Mouse (Mus musculus): ENCODE results near the gene Cntnap3. TPM values are rescaled to one million over a fixed set of nuclear protein-coding genes. Genes with fewer than 3 reads are reported as not detected.

Gene Cntnap3
- 0.15 TPM for polyA plus RNA-seq (2014; fragmentation: Illumina TruSeq; extraction: RNeasy Lipid Tissue Mini Kit (QIAGEN cat#74804); ENCODE audit: low replicate concordance)

DNA sequence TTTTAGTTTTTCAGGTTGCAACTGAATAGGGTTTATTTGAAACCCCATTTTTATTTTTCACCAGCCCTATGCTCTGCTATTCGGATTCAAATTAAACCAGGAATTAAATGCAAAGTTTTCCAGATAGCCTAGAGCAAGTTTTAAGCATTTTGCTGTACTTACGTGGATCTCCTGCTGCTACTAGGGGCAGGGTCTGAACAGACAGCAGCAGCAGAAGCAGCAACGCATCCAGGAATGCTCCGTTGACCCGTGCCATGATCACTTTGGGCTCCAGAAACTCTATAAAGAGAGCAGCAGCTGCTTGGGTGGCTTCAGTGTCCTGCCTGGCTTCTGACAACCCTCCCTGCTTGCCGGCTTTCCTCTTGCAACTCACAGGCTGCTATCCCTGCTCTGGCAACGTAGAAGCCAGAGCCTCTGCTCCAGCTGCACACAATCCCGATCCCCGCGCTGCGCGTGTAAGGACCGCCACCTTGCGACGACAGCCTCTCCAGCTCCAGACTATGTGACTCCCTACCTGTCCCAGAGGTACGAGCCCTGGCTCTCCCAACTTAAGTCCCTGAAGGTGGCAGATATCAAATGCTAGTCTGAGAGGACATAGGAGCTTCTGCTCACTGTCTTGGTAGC lies at the start of gene Cntnap3:
TSS of gene Cntnap3 (minus strand) at position 371 of the 624 bp plus-strand sequence.

GRCm38 (mm10) chr13:64917191-64917590 lies 13.4 kb upstream of the Cntnap3 start, which contains the start of gene Spata31:
Gene Spata31, plus strand, starts transcription at chr13:64917406.

Other genes starting within 250 kb of the Cntnap3 start
- gene Spata31, start 13.5 kb upstream of the Cntnap3 start, polyA plus RNA-seq (2014; fragmentation: Illumina TruSeq; extraction: RNeasy Lipid Tissue Mini Kit (QIAGEN cat#74804); ENCODE audit: low replicate concordance): not detected
- gene Spata31d1c, start 129.1 kb upstream of the Cntnap3 start, polyA plus RNA-seq (2014; fragmentation: Illumina TruSeq; extraction: RNeasy Lipid Tissue Mini Kit (QIAGEN cat#74804); ENCODE audit: low replicate concordance): not detected
- not detected for gene Prss47, start 148.8 kb upstream of the Cntnap3 start, polyA plus RNA-seq (2014; fragmentation: Illumina TruSeq; extraction: RNeasy Lipid Tissue Mini Kit (QIAGEN cat#74804); ENCODE audit: low replicate concordance)
- 125 TPM for gene Mfsd14b, start 209.0 kb upstream of the Cntnap3 start, polyA plus RNA-seq (2014; fragmentation: Illumina TruSeq; extraction: RNeasy Lipid Tissue Mini Kit (QIAGEN cat#74804); ENCODE audit: low replicate concordance)
- not detected for gene Olfr465-ps1, start 234.1 kb upstream of the Cntnap3 start, polyA plus RNA-seq (2014; fragmentation: Illumina TruSeq; extraction: RNeasy Lipid Tissue Mini Kit (QIAGEN cat#74804); ENCODE audit: low replicate concordance)
- not detected for gene Olfr466, start 246.3 kb upstream of the Cntnap3 start, polyA plus RNA-seq (2014; fragmentation: Illumina TruSeq; extraction: RNeasy Lipid Tissue Mini Kit (QIAGEN cat#74804); ENCODE audit: low replicate concordance)